Mouse (Mus musculus): ENCODE results near the gene Auts2. TPM values are rescaled to one million over a fixed set of nuclear protein-coding genes. Genes with fewer than 3 reads are reported as not detected.
A peak's percentile ranks its signal among the peaks of the same experiment; 100 is the strongest.

Gene Auts2
- polyA plus RNA-seq, 1 experiment from 2014 or later: 1.6 TPM

GRCm38 (mm10) chr5:132126626-132127025 is 416.5 kb downstream of the Auts2 start:
- no peaks in the 10 kb centered on the region for H3K9me3 ChIP-seq (replicated peaks)
- H3K4me3 ChIP-seq (replicated peaks): no peak overlapping the region

GRCm38 (mm10) chr5:132115631-132116030 is 427.5 kb downstream of the Auts2 start:
- H3K27me3 ChIP-seq: no peaks in the 10 kb centered on the region

More at GRCm38 (mm10) chr5:132126626-132127025, 416.5 kb downstream of the Auts2 start:
- Histone ChIP-seq H3K27me3 (no peaks in the 10 kb centered on the region), H3K9ac (no peak overlapping the region), H3K4me2 (no peak overlapping the region), H3K36me3 (replicated peaks) (no peaks in the 10 kb centered on the region), H3K27ac (replicated peaks) (no peak overlapping the region), H3K4me1 (replicated peaks) (no peaks in the 10 kb centered on the region)
- whole genome bisulfite sequencing (ENCODE audit: insufficient replicate concordance): 77% methylated on average over 12 of the region's 12 CpGs
- no peak for ATAC-seq (ENCODE audit: insufficient read depth)

GRCm38 (mm10) chr5:132114561-132115301 is 428.4 kb downstream of the Auts2 start:
- no peak overlapping the region for H3K27ac ChIP-seq (replicated peaks)
- no peaks in the 10 kb centered on the region for H3K27me3 ChIP-seq
- ATAC-seq (ENCODE audit: insufficient read depth): no peak
- no peak overlapping the region for H3K9ac ChIP-seq
- 50% methylated on average over 8 of the region's 8 CpGs for WGBS (ENCODE audit: insufficient replicate concordance)
- H3K4me2 ChIP-seq: no peak overlapping the region
- H3K4me1 ChIP-seq (replicated peaks): no peaks in the 10 kb centered on the region
- H3K36me3 ChIP-seq (replicated peaks): no peaks in the 10 kb centered on the region
- H3K4me3 ChIP-seq (replicated peaks): no peak overlapping the region
- no peaks in the 10 kb centered on the region for H3K9me3 ChIP-seq (replicated peaks)

More at GRCm38 (mm10) chr5:132115631-132116030, 427.5 kb downstream of the Auts2 start:
- Histone ChIP-seq H3K4me2 (no peak overlapping the region), H3K4me3 (replicated peaks) (no peak overlapping the region), H3K36me3 (replicated peaks) (no peaks in the 10 kb centered on the region), H3K9ac (no peak overlapping the region), H3K27ac (replicated peaks) (no peak overlapping the region), H3K4me1 (replicated peaks) (no peaks in the 10 kb centered on the region), H3K9me3 (replicated peaks) (no peaks in the 10 kb centered on the region)
- no peak for ATAC-seq (ENCODE audit: insufficient read depth)
- 50% methylated on average over 3 of the region's 3 CpGs for WGBS (ENCODE audit: insufficient replicate concordance)

GRCm38 (mm10) chr5:132113480-132113879 is 429.7 kb downstream of the Auts2 start:
- Histone ChIP-seq H3K9me3 (replicated peaks) (no peaks in the 10 kb centered on the region), H3K27me3 (no peaks in the 10 kb centered on the region), H3K9ac (no peak overlapping the region), H3K36me3 (replicated peaks) (no peaks in the 10 kb centered on the region), H3K4me1 (replicated peaks) (no peaks in the 10 kb centered on the region), H3K4me2 (no peak overlapping the region), H3K27ac (replicated peaks) (no peak overlapping the region), H3K4me3 (replicated peaks) (no peak overlapping the region)
- ATAC-seq (ENCODE audit: insufficient read depth): no peak
- 69% methylated on average over 7 of the region's 7 CpGs for WGBS (ENCODE audit: insufficient replicate concordance)

- H3K36me3 ChIP-seq (replicated peaks): no peaks in the 10 kb centered on the region
- no peak overlapping the region for H3K4me3 ChIP-seq (replicated peaks)
- H3K27ac ChIP-seq (replicated peaks): no peak overlapping the region
- ATAC-seq (ENCODE audit: insufficient read depth): no peak
- H3K9me3 ChIP-seq (replicated peaks): no peaks in the 10 kb centered on the region
- H3K4me2 ChIP-seq: no peak overlapping the region
- H3K27me3 ChIP-seq: no peaks in the 10 kb centered on the region
- H3K9ac ChIP-seq: no peak overlapping the region
- WGBS (ENCODE audit: insufficient replicate concordance): 73% methylated on average over 7 of the region's 7 CpGs
- no peaks in the 10 kb centered on the region for H3K4me1 ChIP-seq (replicated peaks)
These were observed 430.5 kb downstream of the Auts2 start for GRCm38 (mm10) chr5:132112666-132113065.

- H3K4me3 ChIP-seq (replicated peaks): no peak overlapping the region
- WGBS (ENCODE audit: insufficient replicate concordance): 59% methylated on average over 4 of the region's 4 CpGs
- H3K9ac ChIP-seq: no peak overlapping the region
- H3K27ac ChIP-seq (replicated peaks): no peak overlapping the region
- no peaks in the 10 kb centered on the region for H3K9me3 ChIP-seq (replicated peaks)
- ATAC-seq (ENCODE audit: insufficient read depth): no peak
- H3K36me3 ChIP-seq (replicated peaks): no peaks in the 10 kb centered on the region
- H3K4me2 ChIP-seq: no peak overlapping the region
- no peaks in the 10 kb centered on the region for H3K27me3 ChIP-seq
- H3K4me1 ChIP-seq (replicated peaks): no peaks in the 10 kb centered on the region; the same call in 1 of the 2 replicates
These were observed 440.7 kb downstream of the Auts2 start for GRCm38 (mm10) chr5:132102426-132102825.

- Histone ChIP-seq H3K9ac (no peak overlapping the region), H3K4me3 (replicated peaks) (no peak overlapping the region), H3K4me1 (replicated peaks) (no peaks in the 10 kb centered on the region; the same call in 1 of the 2 replicates), H3K4me2 (no peak overlapping the region), H3K36me3 (replicated peaks) (no peaks in the 10 kb centered on the region), H3K9me3 (replicated peaks) (no peaks in the 10 kb centered on the region), H3K27ac (replicated peaks) (0 out of 2 replicates have a peak overlapping the region, but pooled peaks have one; percentile 11), H3K27me3 (no peaks in the 10 kb centered on the region)
- 43% methylated on average over 3 of the region's 3 CpGs for WGBS (ENCODE audit: insufficient replicate concordance)
- no peak for ATAC-seq (ENCODE audit: insufficient read depth)
These were observed 444.7 kb downstream of the Auts2 start for GRCm38 (mm10) chr5:132098461-132098860.

- Histone ChIP-seq H3K9me3 (replicated peaks) (no peaks in the 10 kb centered on the region), H3K4me2 (no peak overlapping the region), H3K27me3 (no peaks in the 10 kb centered on the region), H3K27ac (replicated peaks) (no peak overlapping the region), H3K4me1 (replicated peaks) (no peaks in the 10 kb centered on the region), H3K36me3 (replicated peaks) (no peaks in the 10 kb centered on the region), H3K9ac (no peak overlapping the region), H3K4me3 (replicated peaks) (no peak overlapping the region)
- no peak for ATAC-seq (ENCODE audit: insufficient read depth)
- 60% methylated on average over 6 of the region's 6 CpGs for WGBS (ENCODE audit: insufficient replicate concordance)
These were observed 450.4 kb downstream of the Auts2 start for GRCm38 (mm10) chr5:132092721-132093120.

- Histone ChIP-seq H3K27me3 (no peaks in the 10 kb centered on the region), H3K9me3 (replicated peaks) (no peaks in the 10 kb centered on the region), H3K9ac (no peak overlapping the region), H3K36me3 (replicated peaks) (no peaks in the 10 kb centered on the region), H3K27ac (replicated peaks) (no peak overlapping the region), H3K4me1 (replicated peaks) (no peaks in the 10 kb centered on the region), H3K4me3 (replicated peaks) (no peak overlapping the region), H3K4me2 (no peak overlapping the region)
- 59% methylated on average over 10 of the region's 10 CpGs for WGBS (ENCODE audit: insufficient replicate concordance)
- ATAC-seq (ENCODE audit: insufficient read depth): peak; percentile 37
These were observed 453.5 kb downstream of the Auts2 start for GRCm38 (mm10) chr5:132089496-132090250.

- Histone ChIP-seq H3K27me3 (no peaks in the 10 kb centered on the region), H3K9me3 (replicated peaks) (no peaks in the 10 kb centered on the region), H3K4me1 (replicated peaks) (no peaks in the 10 kb centered on the region), H3K4me3 (replicated peaks) (no peak overlapping the region), H3K4me2 (no peak overlapping the region), H3K36me3 (replicated peaks) (no peaks in the 10 kb centered on the region), H3K27ac (replicated peaks) (no peak overlapping the region), H3K9ac (no peak overlapping the region)
- 64% methylated on average over 3 of the region's 3 CpGs for WGBS (ENCODE audit: insufficient replicate concordance)
- ATAC-seq (ENCODE audit: insufficient read depth): no peak
These were observed 454.6 kb downstream of the Auts2 start for GRCm38 (mm10) chr5:132088585-132088984.

- Histone ChIP-seq H3K36me3 (replicated peaks) (no peaks in the 10 kb centered on the region), H3K9me3 (replicated peaks) (no peaks in the 10 kb centered on the region), H3K4me3 (replicated peaks) (no peak overlapping the region), H3K9ac (no peak overlapping the region), H3K27ac (replicated peaks) (no peak overlapping the region), H3K4me1 (replicated peaks) (no peaks in the 10 kb centered on the region), H3K27me3 (no peaks in the 10 kb centered on the region), H3K4me2 (no peak overlapping the region)
- WGBS (ENCODE audit: insufficient replicate concordance): 58% methylated on average over 8 of the region's 8 CpGs
- ATAC-seq (ENCODE audit: insufficient read depth): no peak
These were observed 459.3 kb downstream of the Auts2 start for GRCm38 (mm10) chr5:132083753-132084326.

All from liver, embryonic 15.5 days (tissue).